Mouse (Mus musculus): ENCODE measurements around the gene Gm7247.

- TF ChIP-seq POLR2A (IDR thresholded peaks at IDR 0.05; ENCODE audit: control insufficient read depth in 1 of 2, insufficient read depth in 1 of 2, low read depth in 1 of 2, low read length in 2 of 2, poor library complexity in 1 of 2) (no peak), TCF12 (IDR thresholded peaks at IDR 0.05; ENCODE audit: low read depth, low read length) (no peak), CTCF (IDR thresholded peaks at IDR 0.05 in 2 of 3, conservative IDR thresholded peaks at IDR 0.05 in 1 of 3; ENCODE audit: control insufficient read depth in 1 of 3, insufficient read depth in 1 of 3, low read depth in 2 of 3, low read length in 3 of 3, poor library complexity in 1 of 3, severe bottlenecking in 1 of 3) (no peak), SIN3A (IDR thresholded peaks at IDR 0.05; ENCODE audit: low read length) (no peak), USF1 (IDR thresholded peaks at IDR 0.05; ENCODE audit: low read depth, low read length) (no peak), MAFK (IDR thresholded peaks at IDR 0.05; ENCODE audit: borderline replicate concordance, low read depth, low read length) (no peak), MXI1 (IDR thresholded peaks at IDR 0.05; ENCODE audit: low read depth, low read length) (no peak), ZNF384 (IDR thresholded peaks at IDR 0.05; ENCODE audit: low read depth, low read length) (no peak)
These were observed 49.0 kb downstream of the Gm7247 start, which contains the start of gene Vmn2r88 for GRCm38 (mm10) chr14:51410520-51410919.

All from MEL (cell line).